Mouse (Mus musculus): Measurements from ENCODE around the gene Dnaaf5.

DNA sequence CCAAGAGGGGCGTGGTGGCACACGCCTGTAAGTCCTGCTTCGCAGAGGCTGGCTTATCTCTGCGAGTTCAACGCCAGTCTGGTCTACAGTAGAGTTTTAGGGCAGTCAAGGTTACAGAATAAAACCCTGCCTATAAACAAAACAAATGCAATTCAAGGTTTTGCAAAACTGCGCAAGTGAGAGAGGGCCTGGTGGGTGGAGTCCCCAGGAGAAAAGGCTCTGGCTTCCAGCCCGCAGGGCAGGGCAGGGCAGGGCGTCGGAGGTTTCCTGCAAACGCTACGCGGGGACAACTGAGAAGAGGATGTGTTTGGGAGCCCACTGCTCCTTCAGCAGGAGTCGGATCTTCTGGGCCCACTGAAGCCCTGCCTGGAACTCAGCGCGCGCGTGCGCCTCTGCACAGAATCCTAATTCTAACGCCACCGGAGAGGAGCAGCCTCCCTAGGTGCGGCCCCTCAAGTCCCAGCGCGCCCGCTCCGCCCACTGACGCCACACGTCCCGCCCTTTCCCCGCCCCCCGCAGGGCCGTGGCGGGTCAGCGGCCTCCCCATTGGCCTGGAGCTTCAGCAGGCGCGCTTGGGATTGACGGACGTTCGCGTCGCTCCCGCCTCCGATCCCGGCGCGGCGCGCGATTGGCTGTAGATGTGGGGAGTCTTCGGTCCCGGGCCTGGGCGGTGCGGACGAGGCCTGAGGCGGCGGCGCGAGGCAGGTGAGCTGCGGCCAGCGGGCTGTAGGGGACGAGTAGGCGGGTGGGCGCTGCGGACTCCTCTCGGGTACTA lies 50.2 kb downstream of the Dnaaf5 start, which contains the start of gene Sun1:
- TF ChIP-seq HCFC1 (IDR thresholded peaks at IDR 0.05; ENCODE audit: borderline replicate concordance, insufficient read depth, low read length) (no peak), ZC3H11A (IDR thresholded peaks at IDR 0.05; ENCODE audit: borderline replicate concordance, low read depth, low read length) (no peak)

Measured in ES-E14 (cell line).